Mouse (Mus musculus) liver, embryonic 14.5 days (tissue): ENCODE measurements around the gene 4930568D16Rik.

Source experiments
- CTCF ChIP-seq: IDR thresholded peaks from 2 replicates; pipeline ENCODE4 v1.5.1; 2016; ENCODE audit warnings: antibody characterized with exemption, low read depth, control low read depth
- EP300 ChIP-seq: IDR thresholded peaks from 2 replicates; pipeline ENCODE4 v1.6.1; 2016; ENCODE audit warnings: antibody characterized with exemption, low read depth

- TF ChIP-seq CTCF (no peak), EP300 (no peak)
Observed at GRCm38 (mm10) chr2:35416473-35416872, 48.9 kb upstream of the 4930568D16Rik start.
